Mouse (Mus musculus): ENCODE results near the gene Tgm2.

DNA sequence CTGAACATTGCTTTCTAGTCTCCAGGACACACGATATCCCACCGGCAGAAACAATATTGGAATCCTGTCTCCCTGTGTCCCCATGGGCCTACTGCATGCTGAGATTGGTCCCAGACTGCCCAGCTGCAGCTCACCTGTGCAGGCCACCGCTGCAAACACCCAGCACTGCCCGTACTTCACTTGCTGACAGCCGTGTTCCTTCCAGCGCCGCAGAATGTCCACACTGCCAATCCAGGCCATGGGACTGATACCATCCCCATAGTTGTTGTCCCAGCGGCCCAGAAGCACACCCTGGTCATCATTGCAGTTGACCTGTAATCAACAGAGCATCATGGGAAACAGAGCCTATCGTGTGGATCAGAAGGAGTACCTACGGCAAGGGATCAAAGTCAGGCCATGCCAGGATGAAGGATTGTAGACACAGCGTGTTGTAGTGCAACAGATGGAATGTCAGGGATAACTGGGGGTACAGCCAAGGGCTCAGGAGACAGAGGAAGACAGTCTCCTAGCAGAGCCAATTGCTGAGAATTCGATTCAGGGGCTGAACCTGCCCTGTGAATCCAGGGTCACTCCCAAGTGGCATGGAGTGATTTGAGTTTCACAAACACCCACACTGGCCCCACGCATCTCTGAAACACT lies 14.9 kb downstream of the Tgm2 start:
- TF ChIP-seq CTCF (IDR thresholded peaks at IDR 0.05; ENCODE audit: low read depth, low read length) (no peak), POLR2AphosphoS5 (IDR thresholded peaks at IDR 0.05; ENCODE audit: insufficient replicate concordance, low read depth, low read length) (no peak), GATA1 (IDR thresholded peaks at IDR 0.05; ENCODE audit: borderline replicate concordance, low read length) (no peak), GATA2 (IDR thresholded peaks at IDR 0.05; ENCODE audit: borderline replicate concordance, low read depth, low read length) (no peak), TAL1 (conservative IDR thresholded peaks at IDR 0.05; ENCODE audit: low read depth, low read length) (no peak)

Measured in G1E (cell line).